Mouse (Mus musculus): Measurements from ENCODE around the gene 1700011L22Rik. TPM values are rescaled to one million over a fixed set of nuclear protein-coding genes. Genes with fewer than 3 reads are reported as not detected.
A peak's percentile ranks its signal among the peaks of the same experiment; 100 is the strongest.

The 1700011L22Rik gene
- polyA plus RNA-seq, 1 experiment from 2014 or later: not detected

- WGBS (ENCODE audit: insufficient replicate concordance): 69% methylated on average over 3 of the region's 3 CpGs
- H3K27me3 ChIP-seq: no peaks in the 10 kb centered on the region
- H3K4me3 ChIP-seq (replicated peaks): no peak overlapping the region
- H3K9me3 ChIP-seq (replicated peaks): no peaks in the 10 kb centered on the region
- H3K36me3 ChIP-seq: no peaks in the 10 kb centered on the region
- H3K4me2 ChIP-seq: no peak overlapping the region
- DNase-seq: no peak
- ATAC-seq (ENCODE audit: low read depth): no peak
- H3K27ac ChIP-seq: no peak overlapping the region
- peaks cover 17% of the 10 kb centered on the region for H3K4me1 ChIP-seq (replicated peaks)
- no peak overlapping the region for H3K9ac ChIP-seq
Measured at GRCm38 (mm10) chr8:79165276-79165675, 83.1 kb downstream of the 1700011L22Rik start.

- DNase-seq (no peak), ATAC-seq (ENCODE audit: low read depth) (no peak)
- Histone ChIP-seq H3K9me3 (replicated peaks) (no peaks in the 10 kb centered on the region), H3K27ac (no peak overlapping the region), H3K4me2 (no peak overlapping the region), H3K4me3 (replicated peaks) (no peak overlapping the region), H3K4me1 (replicated peaks) (peaks cover 21% of the 10 kb centered on the region), H3K36me3 (no peaks in the 10 kb centered on the region), H3K27me3 (no peaks in the 10 kb centered on the region), H3K9ac (no peak overlapping the region)
- 50% methylated on average over 1 of the region's 1 CpGs for WGBS (ENCODE audit: insufficient replicate concordance)
Measured at GRCm38 (mm10) chr8:79164336-79164735, 84.0 kb downstream of the 1700011L22Rik start.

- H3K4me2 ChIP-seq: no peak overlapping the region
- peak; percentile 9 for DNase-seq
- no peaks in the 10 kb centered on the region for H3K36me3 ChIP-seq
Measured at GRCm38 (mm10) chr8:79162533-79163308, 85.6 kb downstream of the 1700011L22Rik start.

GRCm38 (mm10) chr8:79161172-79161778 is 87.1 kb downstream of the 1700011L22Rik start:
- DNase-seq (no peak), ATAC-seq (ENCODE audit: low read depth) (no peak)
- Histone ChIP-seq H3K9ac (no peak overlapping the region), H3K4me3 (replicated peaks) (no peak overlapping the region), H3K36me3 (no peaks in the 10 kb centered on the region), H3K27me3 (no peaks in the 10 kb centered on the region), H3K9me3 (replicated peaks) (no peaks in the 10 kb centered on the region), H3K27ac (no peak overlapping the region), H3K4me2 (no peak overlapping the region), H3K4me1 (replicated peaks) (peaks cover 21% of the 10 kb centered on the region)
- WGBS (ENCODE audit: insufficient replicate concordance): 47% methylated on average over 4 of the region's 4 CpGs

More at GRCm38 (mm10) chr8:79162533-79163308, 85.6 kb downstream of the 1700011L22Rik start:
- Histone ChIP-seq H3K9me3 (replicated peaks) (no peaks in the 10 kb centered on the region), H3K27me3 (no peaks in the 10 kb centered on the region), H3K27ac (0 out of 2 replicates have a peak overlapping the region, but pooled peaks have one; percentile 19), H3K9ac (no peak overlapping the region), H3K4me3 (replicated peaks) (no peak overlapping the region), H3K4me1 (replicated peaks) (peaks cover 21% of the 10 kb centered on the region)
- peak; percentile 56 for ATAC-seq (ENCODE audit: low read depth)
- 47% methylated on average over 10 of the region's 10 CpGs for WGBS (ENCODE audit: insufficient replicate concordance)

Other genes starting within 250 kb of the 1700011L22Rik start
- 0.48 and 0.50 TPM in 2 replicates for gene Zfp827, start 220.1 kb downstream of the 1700011L22Rik start, polyA plus RNA-seq (2015; fragmentation: Nextera tagmentation; extraction: Ambion mirVana)
- 5.2 and 5.8 TPM in 2 replicates for gene Mmaa, start 46.4 kb upstream of the 1700011L22Rik start, polyA plus RNA-seq (2015; fragmentation: Nextera tagmentation; extraction: Ambion mirVana)
- gene Smad1, start 150.9 kb upstream of the 1700011L22Rik start, polyA plus RNA-seq (2015; fragmentation: Nextera tagmentation; extraction: Ambion mirVana): 5.3 and 6.2 TPM in 2 replicates

Measured in liver, embryonic 13.5 days (tissue).